Mouse (Mus musculus): ENCODE measurements around the gene Rev3l. TPM values are rescaled to one million over a fixed set of nuclear protein-coding genes. Genes with fewer than 3 reads are reported as not detected.

Rev3l gene
- polyA plus RNA-seq, 1 experiment from 2014 or later, result 10.0 TPM

GRCm38 (mm10) chr10:39692152-39692551, 39.8 kb upstream of the Rev3l start:
- TF ChIP-seq EP300 (optimal IDR thresholded peaks at IDR 0.05) (no peak), CTCF (IDR thresholded peaks at IDR 0.05; ENCODE audit: low read depth) (no peak)
- Histone ChIP-seq H3K4me1 (replicated peaks; ENCODE audit: control insufficient read depth, insufficient read depth) (no peaks in the 10 kb centered on the region), H3K36me3 (ENCODE audit: control insufficient read depth, insufficient read depth, low read length) (no peaks in the 10 kb centered on the region), H3K9ac (ENCODE audit: low read length) (no peak overlapping the region), H3K4me3 (ENCODE audit: low read depth, low read length) (no peak overlapping the region), H3K27me3 (ENCODE audit: control insufficient read depth, insufficient read depth, low read length) (no peaks in the 10 kb centered on the region), H3K27ac (replicated peaks) (no peak overlapping the region), H3K4me2 (replicated peaks; ENCODE audit: low read depth) (no peak overlapping the region), H3K9me3 (ENCODE audit: control insufficient read depth, low read length) (no peaks in the 10 kb centered on the region)
- ATAC-seq (ENCODE audit: low FRiP score, low TSS enrichment) (no peak), DNase-seq (ENCODE audit: low spot score) (no peak)
- 67% methylated on average over 2 of the region's 2 CpGs for WGBS

DNA sequence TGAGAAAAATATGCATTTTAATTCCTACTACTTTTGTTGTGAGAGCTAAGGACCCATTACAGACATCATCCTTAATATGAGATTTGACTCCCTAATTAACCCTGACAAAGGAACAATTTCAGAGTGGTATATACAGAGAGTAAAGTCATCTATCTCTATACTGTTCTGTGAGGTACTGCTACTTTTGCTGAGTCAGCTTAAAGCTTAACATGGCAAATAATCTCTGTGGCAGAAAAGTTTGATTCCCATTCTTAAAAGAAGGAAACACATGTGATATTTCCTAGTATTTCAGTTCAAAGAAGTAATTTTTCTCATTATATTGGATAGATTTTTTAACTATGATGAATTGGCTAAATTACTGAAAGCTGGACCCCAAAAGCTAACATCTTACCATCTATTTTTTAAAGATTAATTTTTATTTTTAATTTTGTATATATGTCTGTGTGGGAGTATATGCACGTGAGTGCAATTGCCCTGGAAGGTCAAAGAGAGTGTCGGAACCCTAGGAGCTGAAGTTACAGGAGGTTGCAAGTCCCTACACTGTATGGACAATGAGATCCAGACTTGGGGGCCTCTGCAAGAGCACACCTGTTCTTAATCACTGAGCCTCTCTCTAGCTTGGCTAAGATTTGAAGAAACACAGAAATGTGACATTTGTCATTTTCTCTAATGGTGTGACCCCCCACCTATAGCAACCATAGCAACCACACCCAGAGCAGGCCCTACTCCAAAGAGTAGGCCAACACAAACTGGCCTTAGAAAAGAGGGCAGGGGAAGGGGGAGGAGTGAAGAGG, 24.0 kb upstream of the Rev3l start:
- TF ChIP-seq EP300 (optimal IDR thresholded peaks at IDR 0.05), result no peak
- no peak for TF ChIP-seq CTCF (IDR thresholded peaks at IDR 0.05; ENCODE audit: low read depth)
- Histone ChIP-seq H3K9ac (ENCODE audit: low read length) (no peak overlapping the region), H3K27me3 (ENCODE audit: control insufficient read depth, insufficient read depth, low read length) (no peaks in the 10 kb centered on the region), H3K4me3 (ENCODE audit: low read depth, low read length) (no peak overlapping the region), H3K27ac (replicated peaks) (no peak overlapping the region), H3K4me2 (replicated peaks; ENCODE audit: low read depth) (no peak overlapping the region), H3K4me1 (replicated peaks; ENCODE audit: control insufficient read depth, insufficient read depth) (no peaks in the 10 kb centered on the region), H3K36me3 (ENCODE audit: control insufficient read depth, insufficient read depth, low read length) (no peaks in the 10 kb centered on the region), H3K9me3 (ENCODE audit: control insufficient read depth, low read length) (no peaks in the 10 kb centered on the region)
- no peak for ATAC-seq (ENCODE audit: low FRiP score, low TSS enrichment)
- DNase-seq (ENCODE audit: low spot score), result no peak
- 90% methylated on average over 2 of the region's 2 CpGs for WGBS

DNA sequence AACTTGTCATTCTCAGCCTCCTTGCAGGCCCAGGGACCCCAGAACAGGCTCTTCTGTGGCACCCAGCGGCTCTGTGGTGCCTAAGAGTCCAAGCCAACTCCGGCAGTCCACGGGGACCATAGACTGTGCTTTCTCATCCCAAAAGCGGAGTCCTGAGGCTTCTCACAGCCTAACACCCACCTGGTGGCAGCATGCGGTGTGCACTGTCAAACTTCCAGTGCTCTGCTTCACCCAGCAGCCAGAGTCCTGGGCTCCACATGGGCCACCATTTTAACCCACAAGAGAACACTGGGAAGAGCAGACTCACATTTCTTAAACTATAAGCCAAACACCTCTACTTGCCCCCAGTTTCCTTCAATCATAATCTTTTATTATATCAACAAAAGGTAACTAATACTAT, 15.0 kb upstream of the Rev3l start:
- DNase-seq (ENCODE audit: low spot score) (no peak), ATAC-seq (ENCODE audit: low FRiP score, low TSS enrichment) (no peak)
- Histone ChIP-seq H3K4me3 (ENCODE audit: low read depth, low read length) (no peak overlapping the region), H3K9ac (ENCODE audit: low read length) (no peak overlapping the region), H3K4me2 (replicated peaks; ENCODE audit: low read depth) (no peak overlapping the region), H3K4me1 (replicated peaks; ENCODE audit: control insufficient read depth, insufficient read depth) (no peaks in the 10 kb centered on the region), H3K27me3 (ENCODE audit: control insufficient read depth, insufficient read depth, low read length) (no peaks in the 10 kb centered on the region), H3K36me3 (ENCODE audit: control insufficient read depth, insufficient read depth, low read length) (no peaks in the 10 kb centered on the region), H3K27ac (replicated peaks) (no peak overlapping the region), H3K9me3 (ENCODE audit: control insufficient read depth, low read length) (no peaks in the 10 kb centered on the region)
- no peak for TF ChIP-seq CTCF (IDR thresholded peaks at IDR 0.05; ENCODE audit: low read depth)
- TF ChIP-seq EP300 (optimal IDR thresholded peaks at IDR 0.05), result no peak
- WGBS, result 90% methylated on average over 5 of the region's 5 CpGs

DNA sequence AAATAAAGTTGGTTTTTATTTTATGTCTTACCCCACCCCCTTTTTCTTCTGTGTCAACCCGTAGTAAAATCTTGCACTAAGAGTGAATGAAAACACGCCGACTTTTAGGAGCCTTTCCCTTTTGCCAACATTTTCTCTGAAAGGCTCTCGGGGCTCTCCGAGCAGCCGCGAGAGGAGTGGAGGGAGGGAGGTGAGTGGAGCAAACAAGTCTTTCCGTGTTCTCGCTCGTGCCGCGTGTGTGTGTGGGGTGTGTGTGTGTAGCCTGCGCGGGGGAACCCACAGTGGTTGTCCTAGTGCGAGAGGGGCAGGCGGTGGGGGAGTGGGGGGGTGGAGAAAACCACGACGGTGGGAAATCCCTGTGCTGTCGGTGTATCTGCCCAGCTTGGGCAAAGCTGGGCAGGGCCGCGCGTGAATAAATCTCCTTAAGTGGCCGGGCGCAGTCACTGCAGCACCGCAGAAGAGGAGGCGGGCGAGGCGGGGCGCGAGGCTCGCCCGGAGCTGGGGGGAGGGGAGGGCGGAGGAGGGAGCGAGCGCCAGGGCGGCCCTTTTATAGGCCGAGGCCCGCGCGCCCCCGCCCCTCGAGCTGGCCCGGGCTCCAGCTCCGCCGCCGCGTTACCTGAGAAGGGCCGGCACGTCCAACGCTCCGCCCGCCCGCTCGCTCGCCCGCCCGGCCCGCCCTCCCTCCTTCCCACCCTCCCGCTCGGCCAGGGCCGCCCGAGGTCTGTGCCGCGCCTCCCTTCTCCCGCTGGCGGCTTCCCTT, 762 bp upstream of the Rev3l start:
- H3K9me3 ChIP-seq (ENCODE audit: control insufficient read depth, low read length), result no peaks in the 10 kb centered on the region
- no peaks in the 10 kb centered on the region for H3K27me3 ChIP-seq (ENCODE audit: control insufficient read depth, insufficient read depth, low read length)
- TF ChIP-seq EP300 (optimal IDR thresholded peaks at IDR 0.05), result no peak
- TF ChIP-seq CTCF (IDR thresholded peaks at IDR 0.05; ENCODE audit: low read depth), result no peak
- peak overlapping the region; percentile 99 for H3K27ac ChIP-seq (replicated peaks)
- 0% methylated on average over 24 of the region's 66 CpGs for WGBS
- H3K4me3 ChIP-seq (ENCODE audit: low read depth, low read length), result peak overlapping the region; percentile 90
- H3K9ac ChIP-seq (ENCODE audit: low read length), result peak overlapping the region; percentile 92
- ATAC-seq (ENCODE audit: low FRiP score, low TSS enrichment) (peak; percentile 95), DNase-seq (ENCODE audit: low spot score) (peak; percentile 98)
- no peaks in the 10 kb centered on the region for H3K36me3 ChIP-seq (ENCODE audit: control insufficient read depth, insufficient read depth, low read length)
- peak overlapping the region; percentile 58 for H3K4me2 ChIP-seq (replicated peaks; ENCODE audit: low read depth)
- H3K4me1 ChIP-seq (replicated peaks; ENCODE audit: control insufficient read depth, insufficient read depth), result no peaks in the 10 kb centered on the region

GRCm38 (mm10) chr10:39732266-39733100, 565 bp downstream of the Rev3l start:
- peak overlapping the region; percentile 90 for H3K4me3 ChIP-seq (ENCODE audit: low read depth, low read length)
- under 1% methylated on average over 72 of the region's 105 CpGs for WGBS
- peak overlapping the region; percentile 99 for H3K27ac ChIP-seq (replicated peaks)
- no peaks in the 10 kb centered on the region for H3K9me3 ChIP-seq (ENCODE audit: control insufficient read depth, low read length)
- TF ChIP-seq EP300 (optimal IDR thresholded peaks at IDR 0.05) (no peak), CTCF (IDR thresholded peaks at IDR 0.05; ENCODE audit: low read depth) (peak; percentile 66; the same call in 1 of the 2 replicates)
- ATAC-seq (ENCODE audit: low FRiP score, low TSS enrichment), result peak; percentile 48
- DNase-seq (ENCODE audit: low spot score), result peak; percentile 82
- no peaks in the 10 kb centered on the region for H3K36me3 ChIP-seq (ENCODE audit: control insufficient read depth, insufficient read depth, low read length)
- H3K4me2 ChIP-seq (replicated peaks; ENCODE audit: low read depth), result peak overlapping the region; percentile 64
- no peaks in the 10 kb centered on the region for H3K27me3 ChIP-seq (ENCODE audit: control insufficient read depth, insufficient read depth, low read length)
- no peaks in the 10 kb centered on the region for H3K4me1 ChIP-seq (replicated peaks; ENCODE audit: control insufficient read depth, insufficient read depth)
- peak overlapping the region; percentile 92 for H3K9ac ChIP-seq (ENCODE audit: low read length)
